Mouse (Mus musculus): ENCODE data around the gene F3. TPM values are rescaled to one million over a fixed set of nuclear protein-coding genes. Genes with fewer than 3 reads are reported as not detected.

Gene F3
- polyA plus RNA-seq (2014; fragmentation: Nextera tagmentation; extraction: Ambion mirVana), result 22.3 and 25.7 TPM in 2 replicates

DNA sequence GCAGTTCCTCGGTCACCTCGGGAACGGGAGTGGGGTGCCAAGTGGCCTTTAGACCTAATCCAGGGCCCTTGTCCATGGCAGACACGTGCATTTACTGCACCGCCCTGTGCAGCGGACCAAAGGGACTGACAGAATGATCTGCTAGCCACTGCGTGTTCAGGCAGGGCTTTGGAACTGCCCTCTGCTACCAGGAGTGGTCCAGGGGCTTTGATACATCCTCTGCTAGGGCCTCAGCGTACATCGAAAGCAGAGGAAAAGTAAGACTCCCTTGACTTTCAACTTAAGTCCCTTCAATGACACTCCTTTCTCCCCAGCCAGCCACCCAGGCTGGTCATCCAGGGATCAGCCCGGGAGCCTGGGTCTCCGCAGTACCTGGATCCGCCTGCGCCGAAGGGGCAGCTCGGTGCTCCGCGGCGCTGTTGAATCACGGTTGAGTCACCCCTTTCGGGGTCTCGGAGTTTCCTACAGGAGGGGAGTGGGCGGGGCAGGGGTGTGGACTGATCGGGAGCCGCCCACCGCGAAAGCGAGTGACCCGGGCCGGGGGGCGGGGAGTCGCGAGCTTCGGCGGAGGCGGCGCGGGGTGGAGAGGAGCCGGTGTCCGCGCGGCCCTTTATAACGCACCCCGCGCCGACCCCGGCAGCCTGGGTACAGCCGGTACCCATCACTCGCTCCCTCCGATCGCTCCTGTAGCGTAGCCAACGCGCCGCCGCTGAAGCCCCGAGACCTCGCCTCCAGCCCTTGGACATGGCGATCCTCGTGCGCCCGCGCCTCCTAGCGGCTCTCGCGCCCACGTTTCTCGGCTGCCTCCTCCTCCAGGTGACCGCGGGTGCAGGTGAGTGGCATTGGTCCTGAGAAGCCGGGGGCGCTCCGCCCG is at the start of gene F3:
Gene F3 (plus strand): TSS at position 567 of the 874 bp plus-strand sequence.
- peak within 1 kb of the TSS; percentile 83 for H3K4me2 ChIP-seq (ENCODE audit: low read depth, low read length)
- peak within 1 kb of the TSS; percentile 74 for H3K4me3 ChIP-seq (ENCODE audit: low read depth, low read length)
- DNase-seq (ENCODE audit: low spot score) (peak; percentile 92), ATAC-seq (ENCODE audit: low read depth) (peak; percentile 92)
- H3K36me3 ChIP-seq (ENCODE audit: control insufficient read depth, insufficient read depth, low read length), result no peaks in the 10 kb centered on the region
- peak within 1 kb of the TSS; percentile 66 for H3K9ac ChIP-seq (ENCODE audit: low read depth, low read length)
- H3K4me1 ChIP-seq (ENCODE audit: control insufficient read depth, insufficient read depth, low read length), result peaks cover 9% of the 10 kb centered on the region; the same call in 1 of the 2 replicates
- H3K9me3 ChIP-seq (ENCODE audit: control insufficient read depth, low read length), result no peaks in the 10 kb centered on the region
- H3K27me3 ChIP-seq (replicated peaks; ENCODE audit: control insufficient read depth, insufficient read depth, low read length), result peaks cover 9% of the 10 kb centered on the region; the same call in 1 of the 2 replicates
- H3K27ac ChIP-seq (replicated peaks; ENCODE audit: low read depth, low read length), result 0 out of 2 replicates have a peak within 1 kb of the TSS, but pooled peaks have one; percentile 18
- under 1% methylated on average over 26 of the region's 73 CpGs for WGBS

DNA sequence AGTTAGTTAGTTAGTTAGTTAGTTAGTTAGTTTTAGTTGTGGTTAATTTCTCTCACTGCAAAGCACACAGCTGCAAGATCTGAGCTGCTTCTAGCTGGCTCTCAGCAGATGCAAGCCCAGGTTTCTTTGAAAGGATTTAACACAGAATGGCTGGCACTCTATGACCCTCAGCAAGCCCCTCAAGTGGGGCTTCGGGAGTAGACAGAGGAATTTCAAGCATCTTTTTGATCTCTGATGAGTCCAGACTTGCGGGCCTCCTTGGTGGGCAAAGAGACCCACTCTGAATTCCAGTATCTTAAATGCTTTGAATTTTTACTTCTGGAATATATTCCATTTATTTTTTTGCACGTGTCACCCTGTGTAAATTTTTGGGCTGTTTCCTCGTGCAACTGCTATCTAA is 44.4 kb upstream of the F3 start:
- Histone ChIP-seq H3K9ac (ENCODE audit: low read depth, low read length) (no peak overlapping the region), H3K4me2 (ENCODE audit: low read depth, low read length) (no peak overlapping the region), H3K4me1 (ENCODE audit: control insufficient read depth, insufficient read depth, low read length) (no peaks in the 10 kb centered on the region; the same call in 1 of the 2 replicates), H3K27ac (replicated peaks; ENCODE audit: low read depth, low read length) (no peak overlapping the region), H3K4me3 (ENCODE audit: low read depth, low read length) (no peak overlapping the region), H3K27me3 (replicated peaks; ENCODE audit: control insufficient read depth, insufficient read depth, low read length) (no peaks in the 10 kb centered on the region), H3K36me3 (ENCODE audit: control insufficient read depth, insufficient read depth, low read length) (no peaks in the 10 kb centered on the region), H3K9me3 (ENCODE audit: control insufficient read depth, low read length) (no peaks in the 10 kb centered on the region)
- ATAC-seq (ENCODE audit: low read depth) (0 out of 2 replicates have a peak, but pooled peaks have one; percentile 41), DNase-seq (ENCODE audit: low spot score) (no peak)
- 26% methylated on average over 4 of the region's 4 CpGs for WGBS

DNA sequence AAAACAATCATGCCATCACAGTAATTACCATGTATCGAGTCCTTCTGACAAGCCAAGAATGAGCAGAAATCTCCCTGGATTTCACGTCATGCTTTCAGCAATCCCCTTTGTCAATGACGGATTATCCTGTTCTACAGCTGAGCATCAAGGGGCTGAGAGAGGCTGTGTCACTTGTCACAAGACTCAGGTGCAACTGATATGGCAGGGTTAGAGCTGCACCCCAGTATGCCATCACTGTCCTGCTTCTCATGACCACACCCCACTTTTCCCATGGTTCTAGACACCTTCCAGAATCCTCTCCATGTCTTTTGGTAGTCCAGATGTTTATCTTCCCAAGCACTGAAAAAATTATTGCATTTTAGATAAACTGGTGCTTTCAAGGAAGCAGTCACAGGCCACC is 43.9 kb upstream of the F3 start:
- Histone ChIP-seq H3K9me3 (ENCODE audit: control insufficient read depth, low read length) (no peaks in the 10 kb centered on the region), H3K36me3 (ENCODE audit: control insufficient read depth, insufficient read depth, low read length) (no peaks in the 10 kb centered on the region), H3K4me2 (ENCODE audit: low read depth, low read length) (no peak overlapping the region), H3K27ac (replicated peaks; ENCODE audit: low read depth, low read length) (no peak overlapping the region), H3K4me3 (ENCODE audit: low read depth, low read length) (no peak overlapping the region), H3K9ac (ENCODE audit: low read depth, low read length) (no peak overlapping the region), H3K27me3 (replicated peaks; ENCODE audit: control insufficient read depth, insufficient read depth, low read length) (no peaks in the 10 kb centered on the region), H3K4me1 (ENCODE audit: control insufficient read depth, insufficient read depth, low read length) (no peaks in the 10 kb centered on the region; the same call in 1 of the 2 replicates)
- ATAC-seq (ENCODE audit: low read depth) (no peak), DNase-seq (ENCODE audit: low spot score) (no peak)
- whole genome bisulfite sequencing, result 28% methylated on average over 3 of the region's 3 CpGs

DNA sequence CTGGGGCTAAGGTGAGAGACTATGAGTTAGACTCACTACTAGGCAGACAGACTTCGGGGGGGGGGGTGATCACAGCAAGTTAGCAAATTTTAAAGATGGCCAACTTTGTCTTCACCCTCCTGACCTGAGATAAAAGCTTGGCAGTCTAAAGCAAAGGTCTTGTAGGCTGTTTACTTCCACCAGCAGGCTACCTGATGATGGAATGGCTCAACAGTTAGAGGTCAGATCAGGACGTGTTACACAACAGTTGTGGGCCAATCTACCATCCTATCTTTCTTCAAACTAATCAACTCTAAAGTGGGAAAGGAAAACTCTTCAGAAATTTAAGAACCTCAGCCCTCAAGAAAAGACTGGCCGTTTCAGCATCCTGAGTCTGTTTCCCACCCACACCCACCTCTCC is 43.1 kb upstream of the F3 start:
- Histone ChIP-seq H3K9ac (ENCODE audit: low read depth, low read length) (no peak overlapping the region), H3K4me3 (ENCODE audit: low read depth, low read length) (no peak overlapping the region), H3K4me1 (ENCODE audit: control insufficient read depth, insufficient read depth, low read length) (no peaks in the 10 kb centered on the region; the same call in 1 of the 2 replicates), H3K4me2 (ENCODE audit: low read depth, low read length) (no peak overlapping the region), H3K9me3 (ENCODE audit: control insufficient read depth, low read length) (no peaks in the 10 kb centered on the region), H3K27ac (replicated peaks; ENCODE audit: low read depth, low read length) (no peak overlapping the region), H3K27me3 (replicated peaks; ENCODE audit: control insufficient read depth, insufficient read depth, low read length) (no peaks in the 10 kb centered on the region), H3K36me3 (ENCODE audit: control insufficient read depth, insufficient read depth, low read length) (no peaks in the 10 kb centered on the region)
- DNase-seq (ENCODE audit: low spot score), result no peak
- no peak for ATAC-seq (ENCODE audit: low read depth)
- 66% methylated on average over 3 of the region's 3 CpGs for WGBS

DNA sequence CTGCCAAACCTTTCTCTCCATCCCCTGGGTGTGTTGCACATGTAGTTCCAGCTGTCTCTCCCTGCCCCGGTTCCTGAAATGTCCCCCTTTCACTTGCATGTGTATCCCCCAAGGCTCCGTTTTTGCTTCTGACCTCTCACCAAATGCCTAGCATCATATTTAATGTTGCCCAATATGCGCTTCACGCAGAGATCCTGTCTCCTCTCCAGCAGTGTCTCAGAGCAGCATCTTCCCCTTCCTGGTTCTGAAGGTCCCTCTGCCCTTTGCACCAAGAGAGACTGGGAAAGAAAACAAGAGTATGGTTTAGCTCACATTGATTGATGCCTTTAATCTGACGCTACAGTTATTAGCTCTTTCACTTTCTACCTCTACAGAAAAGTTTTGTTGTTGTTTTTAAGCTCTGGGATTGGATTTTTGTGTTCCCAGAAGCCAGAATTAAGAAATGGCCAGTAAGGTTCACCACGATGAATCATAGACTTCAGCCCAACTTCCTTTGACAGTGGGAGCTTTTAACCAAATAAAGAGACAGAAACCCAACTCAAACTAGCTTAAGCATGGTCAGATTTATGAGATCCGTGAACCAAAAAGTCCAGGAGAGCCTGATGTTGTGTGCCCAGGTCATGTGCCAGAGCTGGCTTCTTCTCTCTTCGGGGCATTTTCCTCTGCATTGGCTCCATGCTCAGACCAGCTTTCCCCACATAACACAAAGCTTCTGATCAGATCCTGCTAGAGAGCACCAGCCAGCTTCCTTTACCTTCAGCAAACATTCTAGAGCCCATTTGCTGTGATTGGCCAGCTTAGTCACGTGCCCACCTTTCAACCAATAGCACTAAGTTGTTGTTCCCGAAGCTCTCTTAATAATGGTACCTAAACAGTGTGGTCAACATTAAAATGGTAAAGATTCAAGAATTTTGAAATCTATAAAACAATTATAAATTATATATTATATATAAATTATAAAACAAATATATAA is 40.6 kb upstream of the F3 start:
- Histone ChIP-seq H3K27me3 (replicated peaks; ENCODE audit: control insufficient read depth, insufficient read depth, low read length) (no peaks in the 10 kb centered on the region), H3K36me3 (ENCODE audit: control insufficient read depth, insufficient read depth, low read length) (no peaks in the 10 kb centered on the region), H3K4me1 (ENCODE audit: control insufficient read depth, insufficient read depth, low read length) (no peaks in the 10 kb centered on the region), H3K4me3 (ENCODE audit: low read depth, low read length) (no peak overlapping the region), H3K27ac (replicated peaks; ENCODE audit: low read depth, low read length) (no peak overlapping the region), H3K9ac (ENCODE audit: low read depth, low read length) (no peak overlapping the region), H3K4me2 (ENCODE audit: low read depth, low read length) (no peak overlapping the region), H3K9me3 (ENCODE audit: control insufficient read depth, low read length) (no peaks in the 10 kb centered on the region)
- ATAC-seq (ENCODE audit: low read depth), result no peak
- 79% methylated on average over 10 of the region's 10 CpGs for WGBS
- no peak for DNase-seq (ENCODE audit: low spot score)

DNA sequence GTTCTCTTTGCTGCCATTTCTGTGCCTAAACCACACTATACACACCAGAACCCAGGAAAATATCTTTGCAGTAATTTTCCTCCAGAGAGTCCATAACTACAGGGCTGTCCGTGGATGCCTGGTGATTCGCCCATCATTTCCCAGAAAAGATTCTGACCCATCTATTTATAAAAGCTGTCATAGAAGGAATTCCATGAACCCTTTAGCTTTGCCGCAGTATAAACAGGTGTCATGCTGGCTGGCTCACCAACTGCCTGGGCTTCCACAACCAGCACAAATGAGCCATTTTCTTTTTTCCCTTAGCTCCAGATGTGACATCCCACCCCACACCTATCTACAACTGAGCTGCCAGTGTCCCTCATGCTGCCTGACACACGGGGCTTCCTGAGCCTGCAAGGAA is 38.8 kb upstream of the F3 start:
- no peak for DNase-seq (ENCODE audit: low spot score)
- H3K4me2 ChIP-seq (ENCODE audit: low read depth, low read length), result no peak overlapping the region
- H3K27ac ChIP-seq (replicated peaks; ENCODE audit: low read depth, low read length), result no peak overlapping the region
- ATAC-seq (ENCODE audit: low read depth), result no peak
- H3K36me3 ChIP-seq (ENCODE audit: control insufficient read depth, insufficient read depth, low read length), result no peaks in the 10 kb centered on the region
- no peaks in the 10 kb centered on the region for H3K4me1 ChIP-seq (ENCODE audit: control insufficient read depth, insufficient read depth, low read length)
- no peaks in the 10 kb centered on the region for H3K9me3 ChIP-seq (ENCODE audit: control insufficient read depth, low read length)
- H3K9ac ChIP-seq (ENCODE audit: low read depth, low read length), result no peak overlapping the region
- no peak overlapping the region for H3K4me3 ChIP-seq (ENCODE audit: low read depth, low read length)
- WGBS, result 66% methylated on average over 4 of the region's 4 CpGs
- H3K27me3 ChIP-seq (replicated peaks; ENCODE audit: control insufficient read depth, insufficient read depth, low read length), result no peaks in the 10 kb centered on the region

DNA sequence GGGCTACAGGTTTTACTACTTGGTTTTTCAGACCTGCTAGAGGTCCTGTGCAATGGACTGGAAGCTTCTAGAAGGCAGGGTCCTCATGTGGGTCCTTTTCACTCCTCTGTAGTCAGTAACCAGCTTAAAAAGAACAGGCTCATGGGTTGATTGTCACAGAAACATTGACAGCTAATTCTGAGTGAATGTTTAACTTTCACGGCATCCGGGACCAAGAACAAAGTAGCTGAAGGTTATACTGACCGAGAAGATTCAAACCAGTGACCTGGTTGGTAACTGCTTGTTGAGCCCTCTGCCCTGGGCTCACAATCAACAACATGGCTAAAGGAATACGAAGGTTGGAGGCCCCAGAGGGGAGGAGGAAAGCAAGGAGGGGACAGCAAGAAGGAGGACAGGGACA is 38.4 kb upstream of the F3 start:
- Histone ChIP-seq H3K36me3 (ENCODE audit: control insufficient read depth, insufficient read depth, low read length) (no peaks in the 10 kb centered on the region), H3K4me1 (ENCODE audit: control insufficient read depth, insufficient read depth, low read length) (no peaks in the 10 kb centered on the region), H3K4me3 (ENCODE audit: low read depth, low read length) (no peak overlapping the region), H3K27me3 (replicated peaks; ENCODE audit: control insufficient read depth, insufficient read depth, low read length) (no peaks in the 10 kb centered on the region), H3K27ac (replicated peaks; ENCODE audit: low read depth, low read length) (no peak overlapping the region), H3K9ac (ENCODE audit: low read depth, low read length) (no peak overlapping the region), H3K9me3 (ENCODE audit: control insufficient read depth, low read length) (no peaks in the 10 kb centered on the region), H3K4me2 (ENCODE audit: low read depth, low read length) (no peak overlapping the region)
- no peak for DNase-seq (ENCODE audit: low spot score)
- ATAC-seq (ENCODE audit: low read depth), result no peak
- WGBS, result 82% methylated on average over 4 of the region's 4 CpGs

DNA sequence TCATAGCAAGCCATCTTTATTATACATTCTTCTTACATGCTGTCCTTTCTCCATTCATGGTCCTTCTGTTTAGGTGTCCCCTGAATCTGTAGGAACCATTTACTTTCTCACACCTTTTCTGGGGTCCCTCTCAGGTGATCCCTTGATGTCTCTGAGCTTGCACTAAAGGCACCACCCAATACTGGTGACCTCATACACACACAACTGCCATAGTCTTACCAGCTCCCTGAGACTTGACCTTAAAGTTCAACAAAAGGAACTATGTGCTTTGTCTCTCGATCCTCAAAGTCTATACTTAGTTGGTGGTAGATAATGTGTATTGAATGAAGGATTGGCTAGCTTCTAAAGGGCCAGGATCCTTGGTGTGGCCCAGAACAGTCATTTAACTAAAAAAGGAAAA is 37.4 kb upstream of the F3 start:
- no peaks in the 10 kb centered on the region for H3K9me3 ChIP-seq (ENCODE audit: control insufficient read depth, low read length)
- no peaks in the 10 kb centered on the region for H3K27me3 ChIP-seq (replicated peaks; ENCODE audit: control insufficient read depth, insufficient read depth, low read length)
- WGBS, result 81% methylated on average over 1 of the region's 1 CpGs

More for the DNA sequence above, 37.4 kb upstream of the F3 start:
- H3K36me3 ChIP-seq (ENCODE audit: control insufficient read depth, insufficient read depth, low read length), result no peaks in the 10 kb centered on the region
- no peak overlapping the region for H3K4me2 ChIP-seq (ENCODE audit: low read depth, low read length)
- DNase-seq (ENCODE audit: low spot score) (no peak), ATAC-seq (ENCODE audit: low read depth) (no peak)
- H3K9ac ChIP-seq (ENCODE audit: low read depth, low read length), result no peak overlapping the region
- H3K4me1 ChIP-seq (ENCODE audit: control insufficient read depth, insufficient read depth, low read length), result no peaks in the 10 kb centered on the region
- no peak overlapping the region for H3K4me3 ChIP-seq (ENCODE audit: low read depth, low read length)
- H3K27ac ChIP-seq (replicated peaks; ENCODE audit: low read depth, low read length), result no peak overlapping the region

All from embryonic facial prominence, embryonic 14.5 days (tissue).